Mouse (Mus musculus): ENCODE measurements around the gene Arhgap42.

DNA sequence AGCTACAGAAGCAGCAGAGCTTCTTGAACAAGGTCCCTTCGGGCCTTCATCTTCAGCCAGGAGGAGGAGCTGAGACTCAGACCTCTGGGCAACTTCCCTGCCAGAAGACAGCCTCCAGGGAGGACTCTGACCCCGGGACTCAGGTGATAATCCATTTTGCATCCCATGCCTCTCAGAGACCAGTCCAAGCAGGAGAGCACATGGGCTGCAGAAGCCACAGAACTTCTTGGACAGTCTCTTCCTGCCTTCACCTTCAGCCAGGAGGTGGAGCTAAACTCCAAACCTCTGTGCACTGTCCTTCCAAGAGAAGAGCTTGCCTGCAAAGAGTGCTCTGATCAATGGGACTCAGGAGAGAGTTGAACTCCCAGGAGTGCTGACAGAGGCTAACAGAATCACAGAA, 155.5 kb downstream of the Arhgap42 start:
- TF ChIP-seq CHD2 (IDR thresholded peaks at IDR 0.05; ENCODE audit: low read depth, low read length) (no peak), MAFK (IDR thresholded peaks at IDR 0.05; ENCODE audit: insufficient read depth, low read depth, low read length) (no peak), ZNF384 (IDR thresholded peaks at IDR 0.05; ENCODE audit: low read depth, low read length) (no peak), ZC3H11A (IDR thresholded peaks at IDR 0.05; ENCODE audit: borderline replicate concordance, low read depth, low read length) (no peak)
